Mouse (Mus musculus): ENCODE data around the gene Mknk2. TPM values are rescaled to one million over a fixed set of nuclear protein-coding genes. Genes with fewer than 3 reads are reported as not detected.

Gene Mknk2
- polyA plus RNA-seq, 1 experiment from 2014 or later = 103 TPM

GRCm38 (mm10) chr10:80683647-80684046 lies 5.7 kb upstream of the Mknk2 start:
- H3K4me1 ChIP-seq (ENCODE audit: insufficient read depth, low read depth, low read length) = peaks cover 12% of the 10 kb centered on the region
- H3K9ac ChIP-seq (replicated peaks; ENCODE audit: low read depth) = no peak overlapping the region
- H3K36me3 ChIP-seq (ENCODE audit: insufficient read depth, low read length) = peaks cover 20% of the 10 kb centered on the region; the same call in 1 of the 2 replicates
- H3K4me2 ChIP-seq (replicated peaks; ENCODE audit: low read depth, low read length) = no peak overlapping the region
- WGBS = 100% methylated on average over 1 of the region's 1 CpGs
- TF ChIP-seq CTCF (IDR thresholded peaks at IDR 0.05) (no peak), EP300 (IDR thresholded peaks at IDR 0.05) (no peak)
- DNase-seq (ENCODE audit: low spot score) (no peak), ATAC-seq (no peak)
- no peak overlapping the region for H3K4me3 ChIP-seq (ENCODE audit: low read depth, low read length)
- H3K9me3 ChIP-seq (ENCODE audit: low read length) = no peaks in the 10 kb centered on the region
- no peak overlapping the region for H3K27ac ChIP-seq (ENCODE audit: low read length)
- H3K27me3 ChIP-seq (replicated peaks; ENCODE audit: insufficient read depth, low read length) = no peaks in the 10 kb centered on the region

GRCm38 (mm10) chr10:80682003-80682402 lies 4.1 kb upstream of the Mknk2 start:
- Histone ChIP-seq H3K9ac (replicated peaks; ENCODE audit: low read depth) (no peak overlapping the region), H3K27ac (ENCODE audit: low read length) (no peak overlapping the region), H3K36me3 (ENCODE audit: insufficient read depth, low read length) (peaks cover 20% of the 10 kb centered on the region; the same call in 1 of the 2 replicates), H3K4me1 (ENCODE audit: insufficient read depth, low read depth, low read length) (peaks cover 24% of the 10 kb centered on the region), H3K27me3 (replicated peaks; ENCODE audit: insufficient read depth, low read length) (no peaks in the 10 kb centered on the region), H3K4me3 (ENCODE audit: low read depth, low read length) (no peak overlapping the region), H3K4me2 (replicated peaks; ENCODE audit: low read depth, low read length) (no peak overlapping the region), H3K9me3 (ENCODE audit: low read length) (no peaks in the 10 kb centered on the region)
- WGBS = 92% methylated on average over 6 of the region's 6 CpGs
- DNase-seq (ENCODE audit: low spot score) (no peak), ATAC-seq (no peak)
- TF ChIP-seq EP300 (IDR thresholded peaks at IDR 0.05) (no peak), CTCF (IDR thresholded peaks at IDR 0.05) (no peak)

- 83% methylated on average over 2 of the region's 2 CpGs for WGBS
- H3K36me3 ChIP-seq (ENCODE audit: insufficient read depth, low read length) = peaks cover 13% of the 10 kb centered on the region; the same call in 1 of the 2 replicates
- DNase-seq (ENCODE audit: low spot score) (no peak), ATAC-seq (no peak)
- H3K27me3 ChIP-seq (replicated peaks; ENCODE audit: insufficient read depth, low read length) = no peaks in the 10 kb centered on the region
- H3K4me1 ChIP-seq (ENCODE audit: insufficient read depth, low read depth, low read length) = peaks cover 24% of the 10 kb centered on the region
- no peak overlapping the region for H3K4me3 ChIP-seq (ENCODE audit: low read depth, low read length)
- peak overlapping the region; percentile 100 for H3K27ac ChIP-seq (ENCODE audit: low read length)
- H3K4me2 ChIP-seq (replicated peaks; ENCODE audit: low read depth, low read length) = no peak overlapping the region
- no peaks in the 10 kb centered on the region for H3K9me3 ChIP-seq (ENCODE audit: low read length)
- H3K9ac ChIP-seq (replicated peaks; ENCODE audit: low read depth) = no peak overlapping the region
- TF ChIP-seq CTCF (IDR thresholded peaks at IDR 0.05) = no peak
Measured at GRCm38 (mm10) chr10:80680260-80680696, 2.4 kb upstream of the Mknk2 start.

- H3K9ac ChIP-seq (replicated peaks; ENCODE audit: low read depth) = no peak overlapping the region; the same call in 1 of the 2 replicates
Measured at GRCm38 (mm10) chr10:80679556-80680259, 1.8 kb upstream of the Mknk2 start.

GRCm38 (mm10) chr10:80678601-80679377 lies 877 bp upstream of the Mknk2 start:
- H3K9me3 ChIP-seq (ENCODE audit: low read length) = no peaks in the 10 kb centered on the region
- no peak overlapping the region for H3K4me3 ChIP-seq (ENCODE audit: low read depth, low read length)
- 32% methylated on average over 10 of the region's 10 CpGs for WGBS
- DNase-seq (ENCODE audit: low spot score) = peak; percentile 89
- ATAC-seq = peak; percentile 7; the same call in 1 of the 2 replicates
- H3K9ac ChIP-seq (replicated peaks; ENCODE audit: low read depth) = 0 out of 2 replicates have a peak overlapping the region, but pooled peaks have one; percentile 6
- peak overlapping the region; percentile 100 for H3K27ac ChIP-seq (ENCODE audit: low read length)
- H3K27me3 ChIP-seq (replicated peaks; ENCODE audit: insufficient read depth, low read length) = no peaks in the 10 kb centered on the region
- peaks cover 30% of the 10 kb centered on the region for H3K4me1 ChIP-seq (ENCODE audit: insufficient read depth, low read depth, low read length)
- peak overlapping the region; percentile 78 for H3K4me2 ChIP-seq (replicated peaks; ENCODE audit: low read depth, low read length)
- peaks cover 7% of the 10 kb centered on the region; the same call in 1 of the 2 replicates for H3K36me3 ChIP-seq (ENCODE audit: insufficient read depth, low read length)
- TF ChIP-seq EP300 (IDR thresholded peaks at IDR 0.05) (peak; percentile 62), CTCF (IDR thresholded peaks at IDR 0.05) (no peak)

More at GRCm38 (mm10) chr10:80679556-80680259, 1.8 kb upstream of the Mknk2 start:
- no peaks in the 10 kb centered on the region for H3K9me3 ChIP-seq (ENCODE audit: low read length)
- ATAC-seq = no peak
- H3K36me3 ChIP-seq (ENCODE audit: insufficient read depth, low read length) = peaks cover 7% of the 10 kb centered on the region; the same call in 1 of the 2 replicates
- WGBS = 58% methylated on average over 9 of the region's 9 CpGs
- H3K4me2 ChIP-seq (replicated peaks; ENCODE audit: low read depth, low read length) = no peak overlapping the region
- H3K27ac ChIP-seq (ENCODE audit: low read length) = peak overlapping the region; percentile 100
- TF ChIP-seq CTCF (IDR thresholded peaks at IDR 0.05) = no peak
- TF ChIP-seq EP300 (IDR thresholded peaks at IDR 0.05) = no peak
- H3K27me3 ChIP-seq (replicated peaks; ENCODE audit: insufficient read depth, low read length) = no peaks in the 10 kb centered on the region
- H3K4me3 ChIP-seq (ENCODE audit: low read depth, low read length) = no peak overlapping the region
- peaks cover 24% of the 10 kb centered on the region for H3K4me1 ChIP-seq (ENCODE audit: insufficient read depth, low read depth, low read length)
- DNase-seq (ENCODE audit: low spot score) = peak; percentile 57

All from lung, postnatal 0 days (tissue).